19 mouse cellular contexts compared by ENCODE assay signal in genomic region chr7:121579497-121579896, GRCm38 (mm10).
DNase-seq lines count a peak whose midpoint lies in the region; ATAC-seq and TF ChIP-seq lines count a peak whose summit lies in the region.
"Had no signal": no experiment of that assay in that cellular context is flagged by ENCODE, and none has a peak within 500 bp of the region (broad histone marks: within the 10 kb centered on the region; RNA-seq: fewer than 3 reads in every experiment).

No protein-coding gene starts in this region.

- TF ChIP-seq CTCF in stomach, postnatal 0 days (IDR thresholded peaks at IDR 0.05; ENCODE audit: low read depth), result no peak
- TF ChIP-seq CTCF in lung, postnatal 0 days (IDR thresholded peaks at IDR 0.05), result no peak

- TF ChIP-seq EP300 in stomach, postnatal 0 days (optimal IDR thresholded peaks at IDR 0.05), result no peak
- no peak for TF ChIP-seq EP300 in lung, postnatal 0 days (IDR thresholded peaks at IDR 0.05)

- H3K36me3 ChIP-seq in hindbrain, embryonic 11.5 days (ENCODE audit: control insufficient read depth, insufficient read depth, low read length), result no peaks in the 10 kb centered on the region
- no peaks in the 10 kb centered on the region for H3K36me3 ChIP-seq in hindbrain, embryonic 13.5 days
- H3K36me3 ChIP-seq in stomach, embryonic 14.5 days (ENCODE audit: control insufficient read depth, insufficient read depth, low read length), result no peaks in the 10 kb centered on the region
- H3K36me3 ChIP-seq in stomach, postnatal 0 days (ENCODE audit: control insufficient read depth, insufficient read depth, low read length), result no peaks in the 10 kb centered on the region
- H3K36me3 ChIP-seq in hindbrain, embryonic 16.5 days (ENCODE audit: control insufficient read depth, insufficient read depth, low read length), result no peaks in the 10 kb centered on the region
- no peaks in the 10 kb centered on the region for H3K36me3 ChIP-seq in lung, postnatal 0 days (ENCODE audit: insufficient read depth, low read length)
- H3K36me3 ChIP-seq: heart, embryonic 10.5 days; limb, embryonic 12.5 days had no signal

- peak; percentile 59; the same call in 1 of the 2 replicates for ATAC-seq in hindbrain, embryonic 11.5 days (ENCODE audit: low FRiP score)
- no peak for ATAC-seq in hindbrain, embryonic 13.5 days (ENCODE audit: low FRiP score)
- 0 out of 2 replicates have a peak, but pooled peaks have one; percentile 37 for ATAC-seq in stomach, embryonic 14.5 days (ENCODE audit: insufficient number of reproducible peaks, insufficient read depth, low FRiP score, low read depth)
- ATAC-seq in stomach, postnatal 0 days (ENCODE audit: low FRiP score, low TSS enrichment), result no peak
- ATAC-seq in hindbrain, embryonic 16.5 days, result 0 out of 2 replicates have a peak, but pooled peaks have one; percentile 42
- ATAC-seq in lung, postnatal 0 days, result no peak
- ATAC-seq: CD4-positive, CD25-positive, alpha-beta regulatory T cell, adult 4 months had no signal

- no peak overlapping the region for H3K27ac ChIP-seq in hindbrain, embryonic 11.5 days (ENCODE audit: low read depth, low read length)
- H3K27ac ChIP-seq in hindbrain, embryonic 13.5 days, result no peak overlapping the region
- H3K27ac ChIP-seq in stomach, embryonic 14.5 days (ENCODE audit: low read length), result no peak overlapping the region
- no peak overlapping the region for H3K27ac ChIP-seq in stomach, postnatal 0 days (replicated peaks)
- H3K27ac ChIP-seq in hindbrain, embryonic 16.5 days (ENCODE audit: low read depth, low read length), result no peak overlapping the region
- H3K27ac ChIP-seq in lung, postnatal 0 days (ENCODE audit: low read length), result no peak overlapping the region
- H3K27ac ChIP-seq: heart, embryonic 10.5 days; layer of hippocampus, adult 2 months; limb, embryonic 12.5 days; liver, embryonic 14.5 days had no signal

- H3K9me3 ChIP-seq in hindbrain, embryonic 11.5 days (ENCODE audit: control insufficient read depth, low read length), result no peaks in the 10 kb centered on the region
- H3K9me3 ChIP-seq in hindbrain, embryonic 13.5 days, result no peaks in the 10 kb centered on the region
- no peaks in the 10 kb centered on the region for H3K9me3 ChIP-seq in stomach, embryonic 14.5 days (ENCODE audit: control insufficient read depth, low read depth, low read length)
- H3K9me3 ChIP-seq in stomach, postnatal 0 days (ENCODE audit: control insufficient read depth, low read length), result no peaks in the 10 kb centered on the region
- no peaks in the 10 kb centered on the region for H3K9me3 ChIP-seq in hindbrain, embryonic 16.5 days (ENCODE audit: control insufficient read depth, low read length)
- no peaks in the 10 kb centered on the region for H3K9me3 ChIP-seq in lung, postnatal 0 days (ENCODE audit: low read length)
- H3K9me3 ChIP-seq: heart, embryonic 10.5 days; limb, embryonic 12.5 days had no signal

- no peak overlapping the region for H3K4me3 ChIP-seq in hindbrain, embryonic 11.5 days (ENCODE audit: low read depth, low read length)
- no peak overlapping the region for H3K4me3 ChIP-seq in hindbrain, embryonic 13.5 days
- H3K4me3 ChIP-seq in stomach, embryonic 14.5 days (ENCODE audit: low read depth, low read length), result no peak overlapping the region
- no peak overlapping the region for H3K4me3 ChIP-seq in stomach, postnatal 0 days (ENCODE audit: low read depth, low read length)
- no peak overlapping the region for H3K4me3 ChIP-seq in hindbrain, embryonic 16.5 days (ENCODE audit: low read length)
- H3K4me3 ChIP-seq in lung, postnatal 0 days (ENCODE audit: low read depth, low read length), result no peak overlapping the region
- H3K4me3 ChIP-seq: heart, embryonic 10.5 days; layer of hippocampus, adult 2 months; limb, embryonic 12.5 days had no signal

- no peaks in the 10 kb centered on the region for H3K27me3 ChIP-seq in hindbrain, embryonic 11.5 days (ENCODE audit: control insufficient read depth, insufficient read depth, low read length)
- H3K27me3 ChIP-seq in hindbrain, embryonic 13.5 days, result no peaks in the 10 kb centered on the region
- no peaks in the 10 kb centered on the region for H3K27me3 ChIP-seq in stomach, embryonic 14.5 days (ENCODE audit: control insufficient read depth, insufficient read depth, low read length)
- no peaks in the 10 kb centered on the region for H3K27me3 ChIP-seq in stomach, postnatal 0 days (ENCODE audit: control insufficient read depth, insufficient read depth, low read length)
- H3K27me3 ChIP-seq in hindbrain, embryonic 16.5 days (replicated peaks; ENCODE audit: control insufficient read depth, insufficient read depth, low read length), result no peaks in the 10 kb centered on the region
- no peaks in the 10 kb centered on the region for H3K27me3 ChIP-seq in lung, postnatal 0 days (replicated peaks; ENCODE audit: insufficient read depth, low read length)
- H3K27me3 ChIP-seq: limb, embryonic 12.5 days had no signal

- no peak overlapping the region for H3K4me2 ChIP-seq in hindbrain, embryonic 11.5 days (replicated peaks; ENCODE audit: low read depth, low read length)
- H3K4me2 ChIP-seq in hindbrain, embryonic 13.5 days, result no peak overlapping the region
- H3K4me2 ChIP-seq in stomach, embryonic 14.5 days (replicated peaks; ENCODE audit: low read depth, low read length), result no peak overlapping the region
- H3K4me2 ChIP-seq in stomach, postnatal 0 days (replicated peaks; ENCODE audit: low read depth), result no peak overlapping the region
- no peak overlapping the region for H3K4me2 ChIP-seq in hindbrain, embryonic 16.5 days (ENCODE audit: low read length)
- no peak overlapping the region for H3K4me2 ChIP-seq in lung, postnatal 0 days (replicated peaks; ENCODE audit: low read depth, low read length)
- H3K4me2 ChIP-seq: limb, embryonic 12.5 days had no signal

- peak; percentile 57 for DNase-seq in hindbrain, embryonic 11.5 days (ENCODE audit: low spot score)
- no peak for DNase-seq in stomach, postnatal 0 days (ENCODE audit: low spot score)
- no peak for DNase-seq in lung, postnatal 0 days (ENCODE audit: low spot score)
- DNase-seq in cerebellum, adult 8-10 months, result no peak
- DNase-seq: adrenal gland, postnatal 10 days; cerebellum, adult 9-11 months; gastrocnemius, postnatal 14 days; heart, postnatal 36 days; kidney, adult 11 months; lung, postnatal 14 days; thymus, postnatal 25 days had no signal

- no peak overlapping the region for H3K9ac ChIP-seq in hindbrain, embryonic 11.5 days (ENCODE audit: low read depth, low read length)
- no peak overlapping the region for H3K9ac ChIP-seq in hindbrain, embryonic 13.5 days
- H3K9ac ChIP-seq in stomach, embryonic 14.5 days (replicated peaks; ENCODE audit: low read depth, low read length), result no peak overlapping the region
- no peak overlapping the region for H3K9ac ChIP-seq in stomach, postnatal 0 days (ENCODE audit: low read length)
- no peak overlapping the region for H3K9ac ChIP-seq in hindbrain, embryonic 16.5 days (ENCODE audit: low read depth, low read length)
- no peak overlapping the region for H3K9ac ChIP-seq in lung, postnatal 0 days (replicated peaks; ENCODE audit: low read depth)
- H3K9ac ChIP-seq: limb, embryonic 12.5 days; liver, embryonic 14.5 days had no signal

- WGBS in hindbrain, embryonic 11.5 days, result 20% methylated on average over 4 of the region's 4 CpGs
- WGBS in hindbrain, embryonic 13.5 days, result 19% methylated on average over 4 of the region's 4 CpGs
- 46% methylated on average over 4 of the region's 4 CpGs for WGBS in stomach, embryonic 14.5 days
- 57% methylated on average over 4 of the region's 4 CpGs for WGBS in stomach, postnatal 0 days
- 8% methylated on average over 4 of the region's 4 CpGs for WGBS in hindbrain, embryonic 16.5 days
- 53% methylated on average over 4 of the region's 4 CpGs for WGBS in lung, postnatal 0 days

- H3K4me1 ChIP-seq in hindbrain, embryonic 11.5 days (replicated peaks; ENCODE audit: control insufficient read depth, insufficient read depth, low read length), result 0 out of 2 replicates have a peak, but pooled peaks cover 2% of the 10 kb centered on the region
- peaks cover 21% of the 10 kb centered on the region for H3K4me1 ChIP-seq in hindbrain, embryonic 13.5 days (replicated peaks)
- no peaks in the 10 kb centered on the region for H3K4me1 ChIP-seq in stomach, embryonic 14.5 days (ENCODE audit: control insufficient read depth, insufficient read depth, low read length)
- no peaks in the 10 kb centered on the region for H3K4me1 ChIP-seq in stomach, postnatal 0 days (replicated peaks; ENCODE audit: control insufficient read depth, insufficient read depth)
- H3K4me1 ChIP-seq in hindbrain, embryonic 16.5 days (ENCODE audit: control insufficient read depth, insufficient read depth, low read depth, low read length), result no peaks in the 10 kb centered on the region
- H3K4me1 ChIP-seq in lung, postnatal 0 days (ENCODE audit: insufficient read depth, low read depth, low read length), result no peaks in the 10 kb centered on the region
- H3K4me1 ChIP-seq: heart, embryonic 10.5 days; limb, embryonic 12.5 days had no signal

Comparison
In these comparisons a context has a peak if more than half of its experiments do, and no peak if none do; other contexts are left out.
1. ATAC-seq: peak in hindbrain, embryonic 11.5 days (single experiment), stomach, embryonic 14.5 days (single experiment) and hindbrain, embryonic 16.5 days (single experiment); none in hindbrain, embryonic 13.5 days (single experiment), stomach, postnatal 0 days (single experiment) and lung, postnatal 0 days (single experiment).